Mouse (Mus musculus) forebrain, embryonic 14.5 days (tissue): ENCODE measurements around the gene Avpr1a. TPM values are rescaled to one million over a fixed set of nuclear protein-coding genes. Genes with fewer than 3 reads are reported as not detected.

Experiments
- ATAC-seq: fragments of 200-750 bp; cut with Nextera tagmentation; 2 replicates; pipeline ENCODE4 v1.8.0; 2017; ENCODE audit warnings: mild to moderate bottlenecking, moderate library complexity
- DNase-seq: peaks from one replicate; pipeline ENCODE4 v3.0.0-alpha.2; 2015; ENCODE audit warnings: low spot score
- H3K27ac ChIP-seq: fragments of 300-500 bp; sonication (generic); 2 replicates; pipeline ENCODE4 v1.5.1; 2014; ENCODE audit warnings: low read depth, mild to moderate bottlenecking, control low read depth, low read length, moderate library complexity
- H3K27me3 ChIP-seq: fragments of 300-500 bp; sonication (generic); replicated peaks from 2 replicates; pipeline ENCODE4 v1.6.1; 2014; ENCODE audit warnings: low read length, control low read depth, mixed read lengths; ENCODE audit not compliant: control insufficient read depth, insufficient read depth
- H3K36me3 ChIP-seq: fragments of 300-500 bp; sonication (generic); 2 replicates; pipeline ENCODE4 v1.6.1; 2014; ENCODE audit warnings: low read length, control low read depth; ENCODE audit not compliant: control insufficient read depth, insufficient read depth
- H3K4me1 ChIP-seq: fragments of 300-500 bp; sonication (generic); 2 replicates; pipeline ENCODE4 v1.6.1; 2014; ENCODE audit warnings: antibody characterized with exemption, low read length, control low read depth; ENCODE audit not compliant: control insufficient read depth, insufficient read depth
- H3K4me2 ChIP-seq: fragments of 300-500 bp; sonication (generic); 2 replicates; pipeline ENCODE4 v1.6.1; 2014; ENCODE audit warnings: mild to moderate bottlenecking, control low read depth, low read length
- H3K4me3 ChIP-seq: fragments of 300-500 bp; sonication (generic); 2 replicates; pipeline ENCODE4 v1.5.1; 2014; ENCODE audit warnings: low read depth, low read length, control low read depth
- H3K9ac ChIP-seq: fragments of 300-500 bp; sonication (generic); 2 replicates; pipeline ENCODE4 v1.6.1; 2014; ENCODE audit warnings: mild to moderate bottlenecking, low read length, control low read depth, moderate library complexity
- H3K9me3 ChIP-seq: fragments of 300-500 bp; sonication (generic); replicated peaks from 2 replicates; pipeline ENCODE4 v1.6.1; 2016; ENCODE audit warnings: low read length, control low read depth, mixed read lengths; ENCODE audit not compliant: control insufficient read depth
- WGBS: fragments of 180-500 bp; shearing (Covaris S2); extraction: QIAGEN DNeasy Blood & Tissue Kit; methylation state at CpG from one replicate; pipeline ENCODE4 v1.1.7; 2014; 5-methylcytosine and 5-hydroxymethylcytosine counted together
- polyA plus RNA-seq: library from polyadenylated mRNA; unstranded; fragments of >200 nt; fragmentation: Nextera tagmentation; extraction: Ambion mirVana; gene quantifications from 2 replicates; pipeline ENCODE4 v1.2.1, GENCODE M21; 2014

The Avpr1a gene
- polyA plus RNA-seq: 0.80 and 1.0 TPM in 2 replicates

DNA sequence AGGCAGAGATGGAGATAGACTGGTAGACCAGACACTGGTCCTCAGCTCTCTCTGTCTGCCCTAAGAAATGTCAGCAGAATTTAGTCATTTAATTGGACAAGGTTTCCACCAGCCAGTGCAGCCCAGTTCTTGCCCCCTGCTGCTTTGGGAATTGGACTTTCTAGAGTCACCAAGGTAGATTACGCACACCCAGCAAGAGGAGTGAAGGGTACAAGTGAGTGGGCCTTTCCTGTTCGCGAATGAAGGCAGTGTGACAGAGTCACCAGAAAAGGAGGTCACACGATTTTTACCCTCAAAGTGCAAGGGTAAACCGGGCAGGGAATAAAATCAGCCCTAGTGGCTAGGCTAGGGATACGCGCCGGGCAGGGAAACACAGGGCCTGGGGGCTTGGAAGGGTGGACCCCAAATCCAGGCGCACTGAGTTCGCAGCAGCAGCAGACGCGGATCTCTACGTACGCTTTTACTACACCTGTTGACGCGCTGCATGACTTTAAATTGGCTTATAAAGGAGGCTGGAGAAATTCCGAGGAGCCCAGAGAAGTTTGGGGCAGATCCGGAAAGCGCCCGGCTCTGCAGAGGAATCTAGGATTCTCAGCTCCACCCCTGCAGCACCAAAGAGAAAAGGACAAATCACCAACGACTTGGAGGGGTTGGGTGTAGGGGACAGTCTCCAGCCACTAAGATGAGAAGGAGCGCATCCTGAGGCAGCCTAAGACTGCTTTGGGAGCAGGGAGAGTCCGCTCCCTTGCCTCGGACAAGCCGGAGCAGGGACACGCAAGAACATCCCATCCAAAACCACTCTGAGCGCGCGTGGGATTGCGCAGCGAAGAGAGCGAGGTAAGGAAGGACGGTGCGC, at the start of gene Avpr1a:
TSS of gene Avpr1a (plus strand) at position 639 of the 856 bp plus-strand sequence.
- Histone ChIP-seq H3K4me1 (peaks cover 7% of the 10 kb centered on the region; the same call in 1 of the 2 replicates), H3K9ac (peak within 1 kb of the TSS; percentile 56), H3K4me2 (peak within 1 kb of the TSS; percentile 90), H3K36me3 (no peaks in the 10 kb centered on the region), H3K27me3 (peaks cover 26% of the 10 kb centered on the region), H3K27ac (no peak within 1 kb of the TSS), H3K9me3 (no peaks in the 10 kb centered on the region), H3K4me3 (peak within 1 kb of the TSS; percentile 45)
- ATAC-seq (peak; percentile 21), DNase-seq (peak; percentile 22)
- 4% methylated on average over 34 of the region's 34 CpGs for WGBS

DNA sequence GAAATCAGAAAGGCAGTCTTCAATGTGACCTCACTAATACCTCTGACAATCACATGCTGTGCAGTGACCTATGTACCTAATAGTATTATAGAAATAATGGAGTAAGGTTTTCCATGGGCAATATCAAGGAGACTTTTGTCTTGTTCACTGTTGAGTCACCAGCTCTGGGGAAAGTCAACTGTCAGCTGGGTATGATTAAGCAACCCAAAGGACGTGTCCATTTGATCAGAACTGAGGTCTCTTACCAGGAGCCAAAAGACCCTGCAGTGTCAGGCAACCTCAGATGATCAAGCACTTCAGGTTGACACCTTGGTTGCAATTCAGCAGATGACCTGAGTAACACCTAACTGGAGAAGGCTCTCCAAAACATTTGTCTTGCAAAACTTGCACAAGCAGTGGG, 46.0 kb upstream of the Avpr1a start:
- Histone ChIP-seq H3K36me3 (no peaks in the 10 kb centered on the region), H3K27me3 (no peaks in the 10 kb centered on the region), H3K4me2 (no peak overlapping the region), H3K9ac (no peak overlapping the region), H3K27ac (no peak overlapping the region), H3K4me1 (no peaks in the 10 kb centered on the region), H3K4me3 (no peak overlapping the region), H3K9me3 (no peaks in the 10 kb centered on the region)
- DNase-seq: no peak
- WGBS: 68% methylated on average over 1 of the region's 1 CpGs
- ATAC-seq: no peak

DNA sequence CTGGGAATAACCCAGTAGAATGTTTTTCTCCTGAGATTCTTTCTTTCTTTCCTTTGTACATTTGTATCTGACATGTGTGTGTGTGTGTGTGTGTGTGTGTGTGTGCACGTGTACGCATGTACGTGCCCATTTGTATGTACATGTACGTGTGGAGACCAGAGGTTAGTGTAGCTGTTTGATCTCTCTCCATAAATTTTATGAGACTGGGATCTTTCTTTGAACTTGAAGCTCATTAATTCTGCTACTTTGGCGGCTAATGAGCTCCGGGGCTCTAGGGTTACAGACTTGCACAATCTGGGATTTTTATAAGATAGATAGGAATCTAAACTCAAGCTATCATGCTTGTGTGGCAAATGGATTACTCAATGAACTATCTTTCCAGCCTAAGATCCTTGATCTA, 42.0 kb upstream of the Avpr1a start:
- ATAC-seq (no peak), DNase-seq (no peak)
- no peak overlapping the region for H3K9ac ChIP-seq
- H3K27ac ChIP-seq: no peak overlapping the region
- no peak overlapping the region for H3K4me2 ChIP-seq
- H3K9me3 ChIP-seq: no peaks in the 10 kb centered on the region
- WGBS: 70% methylated on average over 6 of the region's 6 CpGs
- H3K36me3 ChIP-seq: no peaks in the 10 kb centered on the region
- no peaks in the 10 kb centered on the region for H3K4me1 ChIP-seq
- H3K4me3 ChIP-seq: no peak overlapping the region
- no peaks in the 10 kb centered on the region for H3K27me3 ChIP-seq

DNA sequence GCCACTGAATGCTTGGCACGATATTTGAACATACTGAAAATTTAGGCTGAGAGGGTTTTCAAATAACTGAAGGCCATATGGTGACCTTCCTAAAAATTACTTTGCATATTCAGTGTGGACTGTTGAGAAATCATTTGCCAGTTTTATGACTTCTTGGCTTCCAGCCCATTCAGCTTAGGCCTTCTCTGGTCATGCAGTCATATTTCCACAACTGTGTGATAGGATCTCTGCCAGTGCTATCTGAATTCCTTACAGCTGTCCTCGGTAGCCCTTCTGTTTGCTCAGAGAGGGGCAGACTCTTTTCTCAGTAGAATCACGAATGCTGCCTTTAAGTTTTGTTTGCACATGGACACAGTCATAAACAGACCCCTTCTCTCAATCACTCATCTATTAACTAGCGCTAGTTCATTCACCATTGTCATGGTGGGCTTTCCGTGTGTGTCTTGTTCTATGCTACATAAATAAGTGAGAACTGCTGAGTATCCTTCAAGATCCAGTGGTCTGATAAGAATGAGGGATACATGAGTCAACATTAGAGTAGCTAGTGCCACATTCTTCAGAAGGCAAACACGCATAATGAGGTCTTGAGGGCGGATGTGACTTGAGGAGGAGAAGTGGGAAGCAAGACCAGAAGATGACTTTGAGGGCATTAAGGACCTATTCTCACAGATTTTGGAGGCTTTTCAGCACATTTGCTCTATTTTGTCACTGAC, 39.4 kb upstream of the Avpr1a start:
- Histone ChIP-seq H3K27me3 (no peaks in the 10 kb centered on the region), H3K36me3 (no peaks in the 10 kb centered on the region), H3K9ac (no peak overlapping the region), H3K27ac (no peak overlapping the region), H3K9me3 (no peaks in the 10 kb centered on the region), H3K4me2 (no peak overlapping the region), H3K4me1 (no peaks in the 10 kb centered on the region), H3K4me3 (no peak overlapping the region)
- DNase-seq: no peak
- no peak for ATAC-seq
- WGBS: 88% methylated on average over 7 of the region's 7 CpGs

DNA sequence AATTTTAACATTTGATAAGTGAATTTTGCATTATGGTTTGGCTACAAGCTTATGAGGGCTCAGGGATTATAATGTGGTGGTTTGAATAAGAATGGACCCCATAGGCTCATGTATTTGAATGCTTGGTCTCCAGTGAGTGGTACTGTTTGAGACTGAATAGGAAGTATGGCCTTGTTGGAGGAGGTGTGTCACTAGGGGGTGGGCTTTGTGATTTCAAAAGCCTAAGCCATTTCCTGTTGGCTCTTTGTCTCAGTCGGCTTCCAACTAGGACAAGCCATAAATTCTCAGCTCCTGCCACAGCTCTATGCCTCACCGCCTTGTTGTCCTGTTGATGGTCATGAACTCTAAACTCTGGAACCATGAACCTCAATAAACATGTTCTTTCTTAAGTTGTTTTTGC, 37.5 kb upstream of the Avpr1a start:
- WGBS: 44% methylated on average over 2 of the region's 2 CpGs
- no peaks in the 10 kb centered on the region for H3K9me3 ChIP-seq
- no peak overlapping the region for H3K4me3 ChIP-seq
- no peaks in the 10 kb centered on the region for H3K36me3 ChIP-seq
- H3K9ac ChIP-seq: no peak overlapping the region
- H3K4me1 ChIP-seq: no peaks in the 10 kb centered on the region
- H3K4me2 ChIP-seq: no peak overlapping the region
- no peaks in the 10 kb centered on the region for H3K27me3 ChIP-seq
- no peak for ATAC-seq
- no peak overlapping the region for H3K27ac ChIP-seq
- no peak for DNase-seq

DNA sequence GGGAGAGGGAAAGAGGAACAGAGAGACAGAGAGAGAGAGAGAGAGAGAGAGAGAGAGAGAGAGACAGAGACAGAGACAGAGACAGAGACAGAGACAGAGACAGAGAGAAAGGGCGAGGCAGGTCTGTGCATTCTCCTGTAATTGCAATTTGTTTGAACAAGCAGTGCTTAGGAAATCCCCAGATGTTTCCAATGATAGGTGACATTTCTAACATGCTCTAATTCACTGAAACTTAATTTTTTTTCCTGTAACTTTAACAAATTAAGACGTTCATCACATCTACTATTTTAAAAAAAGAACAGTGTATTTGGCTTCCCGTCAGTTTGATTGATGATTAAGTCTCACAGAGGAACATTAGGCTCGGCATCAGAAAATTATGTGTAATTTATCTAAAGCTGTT, 15.6 kb upstream of the Avpr1a start:
- DNase-seq: no peak
- Histone ChIP-seq H3K9me3 (no peaks in the 10 kb centered on the region), H3K9ac (no peak overlapping the region), H3K27ac (no peak overlapping the region), H3K36me3 (no peaks in the 10 kb centered on the region), H3K4me1 (no peaks in the 10 kb centered on the region), H3K4me3 (no peak overlapping the region), H3K27me3 (no peaks in the 10 kb centered on the region), H3K4me2 (no peak overlapping the region)
- no peak for ATAC-seq
- WGBS: 78% methylated on average over 4 of the region's 4 CpGs

DNA sequence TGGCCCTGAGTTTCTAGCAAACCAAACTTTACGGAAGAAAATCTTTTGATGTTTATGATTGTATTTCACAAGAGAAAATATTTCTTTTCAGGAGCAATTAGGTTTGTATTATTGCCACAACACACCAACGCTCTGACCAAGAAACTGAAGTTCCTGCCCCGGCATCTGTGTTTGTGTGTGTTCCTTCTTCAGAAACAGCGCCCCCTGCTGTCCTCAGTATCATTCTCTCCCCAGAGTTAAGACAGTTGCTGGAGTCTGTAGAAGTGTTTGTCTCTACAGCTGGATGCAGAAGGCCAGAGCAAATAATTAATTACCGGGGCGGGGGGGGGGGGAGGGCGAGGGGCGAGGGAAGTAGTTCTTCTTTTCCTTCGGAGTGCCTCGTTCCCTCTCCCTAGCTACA, 1.0 kb upstream of the Avpr1a start:
- peak; percentile 61; the same call in 1 of the 2 replicates for ATAC-seq
- Histone ChIP-seq H3K4me1 (peaks cover 7% of the 10 kb centered on the region; the same call in 1 of the 2 replicates), H3K4me3 (no peak overlapping the region), H3K9me3 (no peaks in the 10 kb centered on the region), H3K4me2 (no peak overlapping the region), H3K9ac (no peak overlapping the region), H3K36me3 (no peaks in the 10 kb centered on the region), H3K27me3 (peaks cover 26% of the 10 kb centered on the region), H3K27ac (no peak overlapping the region)
- peak; percentile 81 for DNase-seq
- 15% methylated on average over 10 of the region's 10 CpGs for WGBS

DNA sequence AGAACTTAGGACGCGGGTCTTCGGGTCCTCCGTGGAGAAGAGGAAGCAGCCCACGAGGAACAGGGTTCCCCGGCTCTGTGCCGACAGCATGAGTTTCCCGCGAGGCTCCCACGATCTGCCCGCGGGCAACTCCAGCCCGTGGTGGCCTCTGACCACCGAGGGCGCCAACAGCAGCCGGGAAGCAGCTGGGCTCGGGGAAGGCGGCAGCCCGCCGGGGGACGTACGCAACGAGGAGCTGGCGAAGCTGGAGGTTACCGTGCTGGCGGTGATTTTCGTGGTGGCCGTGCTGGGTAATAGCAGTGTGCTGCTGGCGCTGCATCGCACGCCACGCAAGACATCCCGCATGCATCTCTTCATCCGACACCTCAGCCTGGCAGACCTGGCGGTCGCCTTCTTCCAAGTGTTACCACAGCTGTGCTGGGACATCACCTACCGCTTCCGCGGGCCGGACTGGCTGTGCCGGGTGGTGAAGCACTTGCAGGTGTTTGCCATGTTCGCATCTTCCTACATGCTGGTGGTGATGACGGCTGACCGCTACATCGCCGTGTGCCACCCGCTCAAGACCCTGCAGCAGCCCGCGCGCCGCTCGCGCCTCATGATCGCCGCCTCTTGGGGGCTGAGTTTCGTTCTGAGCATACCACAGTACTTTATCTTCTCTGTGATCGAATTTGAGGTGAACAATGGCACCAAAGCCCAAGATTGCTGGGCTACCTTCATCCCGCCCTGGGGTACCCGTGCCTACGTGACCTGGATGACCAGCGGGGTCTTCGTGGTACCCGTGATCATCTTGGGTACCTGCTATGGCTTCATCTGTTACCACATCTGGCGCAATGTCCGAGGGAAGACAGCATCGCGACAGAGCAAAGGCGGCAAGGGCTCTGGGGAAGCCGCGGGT, 665 bp downstream of the Avpr1a start:
- DNase-seq (peak; percentile 45), ATAC-seq (peak; percentile 60)
- Histone ChIP-seq H3K4me3 (peak overlapping the region; percentile 45), H3K9ac (peak overlapping the region; percentile 56), H3K27ac (no peak overlapping the region), H3K4me1 (peaks cover 7% of the 10 kb centered on the region; the same call in 1 of the 2 replicates), H3K27me3 (peaks cover 26% of the 10 kb centered on the region), H3K9me3 (no peaks in the 10 kb centered on the region), H3K36me3 (no peaks in the 10 kb centered on the region), H3K4me2 (peak overlapping the region; percentile 90)
- WGBS: under 1% methylated on average over 69 of the region's 70 CpGs
